Mouse (Mus musculus) stomach, postnatal 0 days (tissue): Measurements from ENCODE around the gene Chrm2. TPM values are rescaled to one million over a fixed set of nuclear protein-coding genes. Genes with fewer than 3 reads are reported as not detected.

ENCODE experiments used
- ATAC-seq: fragments of 200-750 bp; cut with Nextera tagmentation; 2 replicates; pipeline ENCODE4 v1.8.0; 2017; ENCODE audit not compliant: low FRiP score, low TSS enrichment
- DNase-seq: peaks from one replicate; pipeline ENCODE4 v3.0.0-alpha.2; 2016; ENCODE audit warnings: low spot score
- H3K27ac ChIP-seq: fragments of 300-500 bp; sonication (generic); replicated peaks from 2 replicates; pipeline ENCODE4 v1.5.1; 2014; ENCODE audit warnings: mild to moderate bottlenecking, control low read depth
- H3K27me3 ChIP-seq: fragments of 300-500 bp; sonication (generic); 2 replicates; pipeline ENCODE4 v1.6.1; 2014; ENCODE audit warnings: low read length; ENCODE audit not compliant: control insufficient read depth, insufficient read depth
- H3K36me3 ChIP-seq: fragments of 300-500 bp; sonication (generic); 2 replicates; pipeline ENCODE4 v1.6.1; 2014; ENCODE audit warnings: low read length, mixed read lengths; ENCODE audit not compliant: control insufficient read depth, insufficient read depth
- H3K4me1 ChIP-seq: fragments of 300-500 bp; sonication (generic); replicated peaks from 2 replicates; pipeline ENCODE4 v1.6.1; 2014; ENCODE audit warnings: antibody characterized with exemption; ENCODE audit not compliant: control insufficient read depth, insufficient read depth
- H3K4me2 ChIP-seq: fragments of 300-500 bp; sonication (generic); replicated peaks from 2 replicates; pipeline ENCODE4 v1.6.1; 2014; ENCODE audit warnings: low read depth, mild to moderate bottlenecking, control low read depth, moderate library complexity
- H3K4me3 ChIP-seq: fragments of 300-500 bp; sonication (generic); 2 replicates; pipeline ENCODE4 v1.5.1; 2014; ENCODE audit warnings: low read depth, low read length, control low read depth
- H3K9ac ChIP-seq: fragments of 300-500 bp; sonication (generic); 2 replicates; pipeline ENCODE4 v1.6.1; 2014; ENCODE audit warnings: mild to moderate bottlenecking, low read length, control low read depth, mixed read lengths
- H3K9me3 ChIP-seq: fragments of 300-500 bp; sonication (generic); 2 replicates; pipeline ENCODE4 v1.6.1; 2016; ENCODE audit warnings: low read length; ENCODE audit not compliant: control insufficient read depth
- CTCF ChIP-seq: IDR thresholded peaks from 2 replicates; pipeline ENCODE4 v1.5.1; 2016; ENCODE audit warnings: antibody characterized with exemption, low read depth, mild to moderate bottlenecking, moderate library complexity
- EP300 ChIP-seq: optimal IDR thresholded peaks from 2 replicates; pipeline ENCODE3; 2016; ENCODE audit warnings: antibody characterized with exemption
- WGBS: fragments of 180-500 bp; shearing (Covaris S2); extraction: QIAGEN DNeasy Blood & Tissue Kit; methylation state at CpG from one replicate; pipeline ENCODE4 v1.1.7; 2014; 5-methylcytosine and 5-hydroxymethylcytosine counted together
- microRNA counts: library from miRNA; unstranded; fragments of <30 nt; microRNA quantifications from one replicate; lab custom pipeline; 2015
- microRNA-seq: library from miRNA; unstranded; fragments of <30 nt; microRNA quantifications from one replicate; pipeline ENCODE4, GENCODE M21; 2016
- polyA plus RNA-seq: library from polyadenylated mRNA; unstranded; fragments of >200 nt; fragmentation: Nextera tagmentation; extraction: Ambion mirVana; gene quantifications from 2 replicates; pipeline ENCODE4 v1.2.1, GENCODE M21; 2015

Gene Chrm2
- polyA plus RNA-seq, 1 experiment from 2014 or later, result 13.2 TPM

DNA sequence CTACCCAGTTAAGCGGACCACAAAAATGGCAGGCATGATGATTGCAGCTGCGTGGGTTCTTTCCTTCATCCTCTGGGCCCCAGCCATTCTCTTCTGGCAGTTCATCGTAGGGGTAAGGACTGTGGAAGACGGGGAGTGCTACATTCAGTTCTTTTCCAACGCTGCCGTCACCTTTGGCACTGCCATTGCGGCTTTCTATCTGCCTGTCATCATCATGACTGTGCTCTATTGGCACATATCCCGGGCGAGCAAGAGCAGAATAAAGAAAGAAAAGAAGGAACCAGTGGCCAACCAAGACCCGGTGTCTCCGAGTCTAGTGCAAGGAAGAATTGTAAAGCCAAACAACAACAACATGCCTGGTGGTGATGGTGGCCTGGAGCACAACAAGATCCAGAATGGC is 135.7 kb downstream of the Chrm2 start:
- 92% methylated on average over 11 of the region's 11 CpGs for WGBS
- TF ChIP-seq EP300 (no peak), CTCF (no peak)
- no peaks in the 10 kb centered on the region for H3K9me3 ChIP-seq
- no peak overlapping the region for H3K27ac ChIP-seq
- H3K27me3 ChIP-seq, result no peaks in the 10 kb centered on the region
- H3K36me3 ChIP-seq, result no peaks in the 10 kb centered on the region
- H3K4me3 ChIP-seq, result no peak overlapping the region
- H3K4me2 ChIP-seq, result no peak overlapping the region
- ATAC-seq (no peak), DNase-seq (no peak)
- no peak overlapping the region for H3K9ac ChIP-seq
- no peaks in the 10 kb centered on the region for H3K4me1 ChIP-seq

DNA sequence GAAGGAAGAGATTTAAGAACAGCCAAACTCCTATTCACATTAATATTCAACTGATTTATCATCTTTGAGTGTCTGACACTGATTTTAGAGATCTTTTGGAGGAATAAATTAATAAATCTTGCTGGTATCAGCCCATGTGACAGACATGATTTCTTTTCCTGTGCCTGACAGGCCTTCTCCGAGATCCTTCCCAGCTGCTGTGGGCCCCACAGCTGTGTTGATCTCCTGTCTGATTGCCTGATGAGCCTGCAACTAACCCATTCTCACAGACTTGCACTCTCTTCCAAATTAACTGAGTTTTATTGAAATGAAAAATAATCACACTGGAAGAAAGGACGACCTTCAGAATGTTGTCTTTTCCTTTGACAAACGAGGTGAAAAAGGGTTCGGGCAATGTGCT is 140.6 kb downstream of the Chrm2 start:
- H3K27ac ChIP-seq, result no peak overlapping the region
- DNase-seq (no peak), ATAC-seq (no peak)
- 47% methylated on average over 4 of the region's 4 CpGs for WGBS
- no peaks in the 10 kb centered on the region for H3K9me3 ChIP-seq
- H3K4me1 ChIP-seq, result no peaks in the 10 kb centered on the region
- no peak overlapping the region for H3K9ac ChIP-seq
- H3K36me3 ChIP-seq, result no peaks in the 10 kb centered on the region
- no peaks in the 10 kb centered on the region for H3K27me3 ChIP-seq
- no peak overlapping the region for H3K4me3 ChIP-seq
- no peak for TF ChIP-seq EP300
- no peak for TF ChIP-seq CTCF
- H3K4me2 ChIP-seq, result no peak overlapping the region

DNA sequence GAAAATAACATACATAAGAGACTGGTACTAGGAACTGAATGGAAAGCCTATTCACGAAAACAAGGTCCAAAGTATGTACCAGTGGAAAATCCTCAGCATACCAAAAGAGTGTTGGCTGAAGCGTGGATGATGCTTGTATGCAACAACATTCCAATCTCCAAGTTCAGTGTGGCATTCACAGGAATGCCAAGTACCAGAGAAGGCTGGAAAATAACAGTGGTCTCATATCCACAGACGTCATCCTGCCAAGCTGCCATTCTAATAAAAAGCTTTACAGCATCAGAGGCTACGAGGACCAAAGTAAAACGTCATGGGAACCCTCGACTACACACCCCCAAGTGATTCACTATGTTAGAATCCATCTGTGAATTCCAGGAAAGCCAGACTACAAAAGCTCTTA is 153.4 kb downstream of the Chrm2 start:
- Histone ChIP-seq H3K27ac (no peak overlapping the region), H3K4me2 (no peak overlapping the region), H3K36me3 (no peaks in the 10 kb centered on the region), H3K9me3 (no peaks in the 10 kb centered on the region), H3K27me3 (no peaks in the 10 kb centered on the region), H3K4me3 (no peak overlapping the region), H3K9ac (no peak overlapping the region), H3K4me1 (no peaks in the 10 kb centered on the region)
- TF ChIP-seq CTCF (no peak), EP300 (no peak)
- WGBS, result 67% methylated on average over 6 of the region's 6 CpGs
- DNase-seq (no peak), ATAC-seq (no peak)

DNA sequence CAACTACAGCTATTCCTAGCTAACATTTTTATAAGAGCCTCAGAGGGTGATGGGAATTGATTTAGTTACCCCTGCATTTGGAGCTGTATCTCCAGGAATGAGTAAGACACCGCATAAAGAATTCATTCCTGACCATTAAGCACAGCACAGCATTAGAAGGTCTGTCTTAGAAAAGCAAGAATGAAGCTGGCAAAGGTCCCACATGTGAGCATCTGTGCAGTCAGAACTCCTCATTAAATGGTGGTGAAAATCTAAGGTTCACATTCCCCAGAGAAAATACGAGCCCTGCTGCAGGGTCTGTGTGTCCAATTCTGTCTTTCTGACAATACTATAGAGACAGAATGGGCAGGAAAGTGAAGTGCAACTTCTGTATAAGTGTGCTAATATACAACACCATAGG is 179.0 kb downstream of the Chrm2 start:
- TF ChIP-seq CTCF, result no peak
- no peak for TF ChIP-seq EP300
- Histone ChIP-seq H3K4me2 (no peak overlapping the region), H3K27me3 (no peaks in the 10 kb centered on the region), H3K27ac (no peak overlapping the region), H3K9ac (no peak overlapping the region), H3K4me3 (no peak overlapping the region), H3K9me3 (no peaks in the 10 kb centered on the region), H3K4me1 (no peaks in the 10 kb centered on the region), H3K36me3 (no peaks in the 10 kb centered on the region)
- ATAC-seq (no peak), DNase-seq (no peak)
- WGBS, result 76% methylated on average over 2 of the region's 2 CpGs

MicroRNA genes within 50 kb of the gene (microRNA counts, 519-probe panel; counts per million panel counts)
- microRNA mmu-miR-490 (lab: Ali Mortazavi, UCI), result not detected

Small RNA genes within 50 kb of the gene (microRNA-seq; reads per million reads assigned to microRNA genes)
- 159 reads per million, percentile 49 among the genes with 10 or more reads in this experiment for gene Mir490
